Mouse (Mus musculus): ENCODE measurements around the gene Efcab9. TPM values are rescaled to one million over a fixed set of nuclear protein-coding genes. Genes with fewer than 3 reads are reported as not detected.

Gene Efcab9
- polyA plus RNA-seq, 1 experiment from 2014 or later, result 0.29 TPM

GRCm38 (mm10) chr11:32503711-32504110, 28.2 kb downstream of the Efcab9 start:
- Histone ChIP-seq H3K36me3 (ENCODE audit: control insufficient read depth, insufficient read depth, low read length) (no peaks in the 10 kb centered on the region), H3K9me3 (ENCODE audit: control insufficient read depth, low read length) (no peaks in the 10 kb centered on the region), H3K4me1 (replicated peaks; ENCODE audit: control insufficient read depth, insufficient read depth, low read length) (no peaks in the 10 kb centered on the region), H3K4me3 (ENCODE audit: low read depth, low read length) (no peak overlapping the region), H3K9ac (ENCODE audit: low read length) (no peak overlapping the region), H3K27ac (ENCODE audit: low read depth, low read length) (no peak overlapping the region), H3K27me3 (ENCODE audit: control insufficient read depth, insufficient read depth, low read length) (no peaks in the 10 kb centered on the region), H3K4me2 (ENCODE audit: low read depth, low read length, severe bottlenecking) (no peak overlapping the region)
- 93% methylated on average over 2 of the region's 2 CpGs for WGBS
- DNase-seq (ENCODE audit: low spot score) (no peak), ATAC-seq (replicated peaks; ENCODE audit: low FRiP score) (no peak)

DNA sequence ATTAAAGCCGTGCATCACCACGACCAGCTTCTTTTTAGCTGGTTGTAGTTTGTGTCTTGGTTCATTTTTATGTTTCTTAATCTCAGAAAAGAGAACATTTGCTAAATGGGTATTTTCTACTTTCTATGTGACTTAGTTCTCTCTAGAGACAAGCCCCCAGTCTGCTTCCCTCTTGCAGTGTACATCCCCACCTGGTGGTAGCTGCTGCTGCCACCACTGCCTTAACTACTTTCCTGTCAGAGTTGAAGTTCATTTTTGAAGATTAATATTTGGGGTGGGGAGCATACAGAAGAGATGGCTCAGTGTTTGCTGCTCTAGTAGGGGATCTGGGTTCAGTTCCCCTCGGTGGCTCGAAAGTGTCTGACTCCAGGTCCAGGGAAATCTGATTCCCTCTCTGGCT, 31.9 kb downstream of the Efcab9 start:
- WGBS, result 98% methylated on average over 4 of the region's 4 CpGs
- no peak overlapping the region for H3K4me2 ChIP-seq (ENCODE audit: low read depth, low read length, severe bottlenecking)
- DNase-seq (ENCODE audit: low spot score) (no peak), ATAC-seq (replicated peaks; ENCODE audit: low FRiP score) (no peak)
- no peaks in the 10 kb centered on the region for H3K27me3 ChIP-seq (ENCODE audit: control insufficient read depth, insufficient read depth, low read length)
- H3K4me3 ChIP-seq (ENCODE audit: low read depth, low read length), result no peak overlapping the region
- no peak overlapping the region for H3K27ac ChIP-seq (ENCODE audit: low read depth, low read length)
- H3K4me1 ChIP-seq (replicated peaks; ENCODE audit: control insufficient read depth, insufficient read depth, low read length), result no peaks in the 10 kb centered on the region
- H3K36me3 ChIP-seq (ENCODE audit: control insufficient read depth, insufficient read depth, low read length), result no peaks in the 10 kb centered on the region
- H3K9ac ChIP-seq (ENCODE audit: low read length), result no peak overlapping the region
- H3K9me3 ChIP-seq (ENCODE audit: control insufficient read depth, low read length), result no peaks in the 10 kb centered on the region

GRCm38 (mm10) chr11:32498757-32499535, 32.9 kb downstream of the Efcab9 start:
- no peaks in the 10 kb centered on the region for H3K4me1 ChIP-seq (replicated peaks; ENCODE audit: control insufficient read depth, insufficient read depth, low read length)
- 90% methylated on average over 7 of the region's 7 CpGs for WGBS
- H3K4me2 ChIP-seq (ENCODE audit: low read depth, low read length, severe bottlenecking), result no peak overlapping the region
- ATAC-seq (replicated peaks; ENCODE audit: low FRiP score) (no peak), DNase-seq (ENCODE audit: low spot score) (no peak)
- H3K9ac ChIP-seq (ENCODE audit: low read length), result no peak overlapping the region
- H3K36me3 ChIP-seq (ENCODE audit: control insufficient read depth, insufficient read depth, low read length), result no peaks in the 10 kb centered on the region
- H3K4me3 ChIP-seq (ENCODE audit: low read depth, low read length), result no peak overlapping the region
- H3K27ac ChIP-seq (ENCODE audit: low read depth, low read length), result no peak overlapping the region
- H3K9me3 ChIP-seq (ENCODE audit: control insufficient read depth, low read length), result no peaks in the 10 kb centered on the region
- H3K27me3 ChIP-seq (ENCODE audit: control insufficient read depth, insufficient read depth, low read length), result no peaks in the 10 kb centered on the region

GRCm38 (mm10) chr11:32495283-32495682, 36.6 kb downstream of the Efcab9 start:
- no peak for ATAC-seq (replicated peaks; ENCODE audit: low FRiP score)
- WGBS, result 97% methylated on average over 2 of the region's 2 CpGs

GRCm38 (mm10) chr11:32493312-32493711, 38.6 kb downstream of the Efcab9 start:
- H3K4me3 ChIP-seq (ENCODE audit: low read depth, low read length), result no peak overlapping the region
- ATAC-seq (replicated peaks; ENCODE audit: low FRiP score) (no peak), DNase-seq (ENCODE audit: low spot score) (no peak)
- no peaks in the 10 kb centered on the region for H3K36me3 ChIP-seq (ENCODE audit: control insufficient read depth, insufficient read depth, low read length)
- H3K27ac ChIP-seq (ENCODE audit: low read depth, low read length), result no peak overlapping the region
- H3K27me3 ChIP-seq (ENCODE audit: control insufficient read depth, insufficient read depth, low read length), result no peaks in the 10 kb centered on the region
- no peaks in the 10 kb centered on the region for H3K4me1 ChIP-seq (replicated peaks; ENCODE audit: control insufficient read depth, insufficient read depth, low read length)
- no peak overlapping the region for H3K4me2 ChIP-seq (ENCODE audit: low read depth, low read length, severe bottlenecking)
- no peak overlapping the region for H3K9ac ChIP-seq (ENCODE audit: low read length)
- H3K9me3 ChIP-seq (ENCODE audit: control insufficient read depth, low read length), result no peaks in the 10 kb centered on the region

More at GRCm38 (mm10) chr11:32495283-32495682, 36.6 kb downstream of the Efcab9 start:
- Histone ChIP-seq H3K27ac (ENCODE audit: low read depth, low read length) (no peak overlapping the region), H3K4me1 (replicated peaks; ENCODE audit: control insufficient read depth, insufficient read depth, low read length) (no peaks in the 10 kb centered on the region), H3K9ac (ENCODE audit: low read length) (no peak overlapping the region), H3K4me2 (ENCODE audit: low read depth, low read length, severe bottlenecking) (no peak overlapping the region), H3K27me3 (ENCODE audit: control insufficient read depth, insufficient read depth, low read length) (no peaks in the 10 kb centered on the region), H3K4me3 (ENCODE audit: low read depth, low read length) (no peak overlapping the region), H3K9me3 (ENCODE audit: control insufficient read depth, low read length) (no peaks in the 10 kb centered on the region), H3K36me3 (ENCODE audit: control insufficient read depth, insufficient read depth, low read length) (no peaks in the 10 kb centered on the region)
- DNase-seq (ENCODE audit: low spot score), result no peak

DNA sequence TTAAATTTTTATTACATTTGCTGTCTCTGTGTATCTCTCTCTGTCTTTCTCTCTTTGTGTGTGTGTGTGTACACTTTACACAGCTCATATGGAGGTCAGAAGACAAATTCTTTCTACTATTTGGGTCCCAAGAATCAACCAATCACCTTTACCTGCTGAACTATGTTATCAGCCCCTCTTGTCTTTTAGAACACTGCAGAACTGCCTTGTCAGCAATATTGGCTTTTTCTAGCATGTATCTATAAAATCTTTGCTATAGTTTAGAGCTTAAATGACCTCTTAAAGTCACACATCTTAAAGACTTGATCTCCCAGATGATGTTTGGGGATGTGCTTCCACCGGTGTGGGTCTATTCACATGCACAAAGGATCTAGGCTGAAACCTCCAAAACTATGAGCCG, 40.8 kb downstream of the Efcab9 start:
- ATAC-seq (replicated peaks; ENCODE audit: low FRiP score) (no peak), DNase-seq (ENCODE audit: low spot score) (no peak)
- Histone ChIP-seq H3K27me3 (ENCODE audit: control insufficient read depth, insufficient read depth, low read length) (no peaks in the 10 kb centered on the region), H3K9me3 (ENCODE audit: control insufficient read depth, low read length) (no peaks in the 10 kb centered on the region), H3K9ac (ENCODE audit: low read length) (no peak overlapping the region), H3K27ac (ENCODE audit: low read depth, low read length) (no peak overlapping the region), H3K4me3 (ENCODE audit: low read depth, low read length) (no peak overlapping the region), H3K4me1 (replicated peaks; ENCODE audit: control insufficient read depth, insufficient read depth, low read length) (no peaks in the 10 kb centered on the region), H3K36me3 (ENCODE audit: control insufficient read depth, insufficient read depth, low read length) (no peaks in the 10 kb centered on the region; the same call in 1 of the 2 replicates), H3K4me2 (ENCODE audit: low read depth, low read length, severe bottlenecking) (no peak overlapping the region)
- 96% methylated on average over 2 of the region's 2 CpGs for WGBS

- 91% methylated on average over 5 of the region's 5 CpGs for WGBS
Measured at GRCm38 (mm10) chr11:32488808-32489670, 42.8 kb downstream of the Efcab9 start.

GRCm38 (mm10) chr11:32488344-32488743, 43.5 kb downstream of the Efcab9 start:
- Histone ChIP-seq H3K4me1 (replicated peaks; ENCODE audit: control insufficient read depth, insufficient read depth, low read length) (no peaks in the 10 kb centered on the region), H3K9ac (ENCODE audit: low read length) (no peak overlapping the region), H3K4me3 (ENCODE audit: low read depth, low read length) (no peak overlapping the region), H3K36me3 (ENCODE audit: control insufficient read depth, insufficient read depth, low read length) (no peaks in the 10 kb centered on the region; the same call in 1 of the 2 replicates), H3K4me2 (ENCODE audit: low read depth, low read length, severe bottlenecking) (no peak overlapping the region), H3K9me3 (ENCODE audit: control insufficient read depth, low read length) (no peaks in the 10 kb centered on the region), H3K27me3 (ENCODE audit: control insufficient read depth, insufficient read depth, low read length) (no peaks in the 10 kb centered on the region), H3K27ac (ENCODE audit: low read depth, low read length) (no peak overlapping the region)
- DNase-seq (ENCODE audit: low spot score) (no peak), ATAC-seq (replicated peaks; ENCODE audit: low FRiP score) (no peak)

More at GRCm38 (mm10) chr11:32488808-32489670, 42.8 kb downstream of the Efcab9 start:
- Histone ChIP-seq H3K9ac (ENCODE audit: low read length) (no peak overlapping the region), H3K4me1 (replicated peaks; ENCODE audit: control insufficient read depth, insufficient read depth, low read length) (no peaks in the 10 kb centered on the region), H3K4me3 (ENCODE audit: low read depth, low read length) (no peak overlapping the region), H3K9me3 (ENCODE audit: control insufficient read depth, low read length) (no peaks in the 10 kb centered on the region), H3K4me2 (ENCODE audit: low read depth, low read length, severe bottlenecking) (no peak overlapping the region), H3K27ac (ENCODE audit: low read depth, low read length) (no peak overlapping the region), H3K36me3 (ENCODE audit: control insufficient read depth, insufficient read depth, low read length) (no peaks in the 10 kb centered on the region; the same call in 1 of the 2 replicates), H3K27me3 (ENCODE audit: control insufficient read depth, insufficient read depth, low read length) (no peaks in the 10 kb centered on the region)
- ATAC-seq (replicated peaks; ENCODE audit: low FRiP score), result no peak
- no peak for DNase-seq (ENCODE audit: low spot score)
